Mouse (Mus musculus) cerebellum, adult 2 months (tissue): ENCODE measurements around the gene Adcyap1r1. TPM values are rescaled to one million over a fixed set of nuclear protein-coding genes. Genes with fewer than 3 reads are reported as not detected.
A peak's percentile ranks its signal among the peaks of the same experiment; 100 is the strongest.

Experiments
- DNase-seq, 2 experiments: peaks; one replicate each; pipeline ENCODE4 v3.0.0; 2021
- H3K27ac ChIP-seq: fragments of 200-500 bp; 2 replicates; pipeline ENCODE4 v1.5.1; 2012; ENCODE audit warnings: low read length, control low read depth, inconsistent platforms; ENCODE audit not compliant: insufficient read depth
- H3K27me3 ChIP-seq: fragments of 200-500 bp; 2 replicates; pipeline ENCODE4 v1.6.1; 2012; ENCODE audit warnings: inconsistent platforms, mild to moderate bottlenecking, low read length, moderate library complexity; ENCODE audit not compliant: control insufficient read depth, insufficient read depth
- H3K4me1 ChIP-seq: fragments of 200-500 bp; 2 replicates; pipeline ENCODE4 v1.6.1; 2011; ENCODE audit warnings: low read length; ENCODE audit not compliant: control insufficient read depth, insufficient read depth
- H3K4me3 ChIP-seq: fragments of 200-500 bp; replicated peaks from 2 replicates; pipeline ENCODE3; 2011; ENCODE audit warnings: mild to moderate bottlenecking, low read depth, low read length, control low read depth; ENCODE audit not compliant: insufficient read depth
- CTCF ChIP-seq: fragments of 200-500 bp; IDR thresholded peaks from 2 replicates; pipeline ENCODE4 v1.5.1; 2011; ENCODE audit warnings: low read depth, mild to moderate bottlenecking, control low read depth, low read length, moderate library complexity, borderline replicate concordance; ENCODE audit not compliant: insufficient read depth
- POLR2A ChIP-seq: fragments of 200-500 bp; IDR thresholded peaks from 2 replicates; pipeline ENCODE4 v1.6.1; 2011; ENCODE audit warnings: low read length, control low read depth, borderline replicate concordance; ENCODE audit not compliant: insufficient read depth
- WGBS: fragments of 180-500 bp; shearing (Covaris S2); methylation state at CpG from one replicate; pipeline ENCODE4 v1.1.7; 2018; 5-methylcytosine and 5-hydroxymethylcytosine counted together
- polyA plus RNA-seq: library from polyadenylated mRNA; depleted of rRNA; stranded (reverse); fragments of >200 nt; gene quantifications from 2 replicates; pipeline ENCODE4 v1.2.3, GENCODE M21; 2012

The Adcyap1r1 gene
- polyA plus RNA-seq, 1 experiment: 77.6 TPM

GRCm38 (mm10) chr6:55455641-55456040 is 3.9 kb downstream of the Adcyap1r1 start:
- no peak overlapping the region for H3K4me3 ChIP-seq
- no peak overlapping the region for H3K27ac ChIP-seq
- peak; percentile 66 to 77 for DNase-seq
- no peaks in the 10 kb centered on the region for H3K27me3 ChIP-seq
- TF ChIP-seq POLR2A (no peak), CTCF (no peak)
- 29% methylated on average over 5 of the region's 5 CpGs for WGBS
- peaks cover 60% of the 10 kb centered on the region for H3K4me1 ChIP-seq

- no peak for DNase-seq
- Histone ChIP-seq H3K4me3 (no peak overlapping the region), H3K27me3 (no peaks in the 10 kb centered on the region), H3K4me1 (peaks cover 66% of the 10 kb centered on the region), H3K27ac (no peak overlapping the region)
- TF ChIP-seq CTCF (no peak), POLR2A (no peak)
- 88% methylated on average over 7 of the region's 7 CpGs for WGBS
These were observed 5.9 kb downstream of the Adcyap1r1 start for GRCm38 (mm10) chr6:55457727-55458126.

GRCm38 (mm10) chr6:55458156-55458555 is 6.4 kb downstream of the Adcyap1r1 start:
- no peak for TF ChIP-seq POLR2A
- TF ChIP-seq CTCF: peak; percentile 35; the same call in 1 of the 2 replicates
- peak in 1 of 2 experiments; percentile 43 for DNase-seq
- 84% methylated on average over 1 of the region's 1 CpGs for WGBS
- no peak overlapping the region for H3K27ac ChIP-seq
- H3K4me1 ChIP-seq: peaks cover 68% of the 10 kb centered on the region
- H3K4me3 ChIP-seq: no peak overlapping the region
- no peaks in the 10 kb centered on the region for H3K27me3 ChIP-seq

GRCm38 (mm10) chr6:55459545-55460397 is 8.0 kb downstream of the Adcyap1r1 start:
- Histone ChIP-seq H3K27ac (no peak overlapping the region; the same call in 1 of the 2 replicates), H3K4me3 (no peak overlapping the region), H3K4me1 (peaks cover 54% of the 10 kb centered on the region), H3K27me3 (no peaks in the 10 kb centered on the region)
- DNase-seq: peak; percentile 64 to 65
- 10% methylated on average over 20 of the region's 20 CpGs for WGBS
- no peak for TF ChIP-seq POLR2A

GRCm38 (mm10) chr6:55461141-55461540 is 9.4 kb downstream of the Adcyap1r1 start:
- no peaks in the 10 kb centered on the region for H3K27me3 ChIP-seq
- peak; percentile 40; the same call in 1 of the 2 replicates for TF ChIP-seq CTCF
- no peak for TF ChIP-seq POLR2A
- H3K4me1 ChIP-seq: peaks cover 48% of the 10 kb centered on the region
- no peak overlapping the region for H3K27ac ChIP-seq
- no peak for DNase-seq
- H3K4me3 ChIP-seq: no peak overlapping the region
- WGBS: 86% methylated on average over 5 of the region's 5 CpGs

GRCm38 (mm10) chr6:55461678-55462077 is 9.9 kb downstream of the Adcyap1r1 start:
- no peak for TF ChIP-seq CTCF
- TF ChIP-seq POLR2A: no peak
- 90% methylated on average over 2 of the region's 2 CpGs for WGBS
- Histone ChIP-seq H3K27ac (no peak overlapping the region), H3K4me1 (peaks cover 43% of the 10 kb centered on the region), H3K4me3 (no peak overlapping the region), H3K27me3 (no peaks in the 10 kb centered on the region)
- DNase-seq: no peak

- Histone ChIP-seq H3K27me3 (no peaks in the 10 kb centered on the region), H3K27ac (no peak overlapping the region), H3K4me3 (no peak overlapping the region), H3K4me1 (peaks cover 38% of the 10 kb centered on the region)
- DNase-seq: no peak
- 52% methylated on average over 1 of the region's 1 CpGs for WGBS
- no peak for TF ChIP-seq POLR2A
- TF ChIP-seq CTCF: no peak
These were observed 10.6 kb downstream of the Adcyap1r1 start for GRCm38 (mm10) chr6:55462394-55462793.

- TF ChIP-seq CTCF (no peak), POLR2A (no peak)
- Histone ChIP-seq H3K27me3 (no peaks in the 10 kb centered on the region), H3K4me3 (no peak overlapping the region), H3K27ac (no peak overlapping the region), H3K4me1 (peaks cover 30% of the 10 kb centered on the region)
- no peak for DNase-seq
- 76% methylated on average over 7 of the region's 7 CpGs for WGBS
These were observed 12.2 kb downstream of the Adcyap1r1 start for GRCm38 (mm10) chr6:55463966-55464365.
